In genomic region chr7:112534148-112534547, GRCm38 (mm10) we compare ENCODE assay signal across 21 mouse cellular contexts.
DNase-seq lines count a peak whose midpoint lies in the region; ATAC-seq and TF ChIP-seq lines count a peak whose summit lies in the region.
"Had no signal": no experiment of that assay in that cellular context is flagged by ENCODE, and none has a peak within 500 bp of the region (broad histone marks: within the 10 kb centered on the region; RNA-seq: fewer than 3 reads in every experiment).

No protein-coding gene starts in this region.

- H3K4me3 ChIP-seq in heart, embryonic 10.5 days = no peak overlapping the region
- no peak overlapping the region for H3K4me3 ChIP-seq in kidney, embryonic 16.5 days (ENCODE audit: low read length)
- H3K4me3 ChIP-seq in embryonic facial prominence, embryonic 15.5 days (replicated peaks) = no peak overlapping the region
- H3K4me3 ChIP-seq in stomach, postnatal 0 days (ENCODE audit: low read depth, low read length) = no peak overlapping the region
- H3K4me3 ChIP-seq in forebrain, embryonic 11.5 days (ENCODE audit: low read depth, low read length) = no peak overlapping the region
- H3K4me3 ChIP-seq: forebrain, embryonic 13.5 days; left cerebral cortex, adult 2 months; liver, embryonic 12.5 days had no signal

- H3K9me3 ChIP-seq in heart, embryonic 10.5 days = no peaks in the 10 kb centered on the region
- no peaks in the 10 kb centered on the region for H3K9me3 ChIP-seq in kidney, embryonic 16.5 days (ENCODE audit: low read length)
- H3K9me3 ChIP-seq in embryonic facial prominence, embryonic 15.5 days (replicated peaks) = no peaks in the 10 kb centered on the region
- H3K9me3 ChIP-seq in stomach, postnatal 0 days (ENCODE audit: control insufficient read depth, low read length) = no peaks in the 10 kb centered on the region
- H3K9me3 ChIP-seq in forebrain, embryonic 11.5 days (ENCODE audit: control insufficient read depth, low read length) = no peaks in the 10 kb centered on the region
- H3K9me3 ChIP-seq: forebrain, embryonic 13.5 days; liver, embryonic 12.5 days had no signal

- WGBS in heart, embryonic 10.5 days = 69% methylated on average over 3 of the region's 3 CpGs
- 68% methylated on average over 3 of the region's 3 CpGs for WGBS in kidney, embryonic 16.5 days
- 79% methylated on average over 3 of the region's 3 CpGs for WGBS in embryonic facial prominence, embryonic 15.5 days
- 75% methylated on average over 3 of the region's 3 CpGs for WGBS in stomach, postnatal 0 days
- 84% methylated on average over 3 of the region's 3 CpGs for WGBS in forebrain, embryonic 11.5 days

- H3K4me2 ChIP-seq in kidney, embryonic 16.5 days (replicated peaks; ENCODE audit: low read depth, low read length) = no peak overlapping the region
- no peak overlapping the region for H3K4me2 ChIP-seq in embryonic facial prominence, embryonic 15.5 days (replicated peaks)
- no peak overlapping the region for H3K4me2 ChIP-seq in stomach, postnatal 0 days (replicated peaks; ENCODE audit: low read depth)
- no peak overlapping the region for H3K4me2 ChIP-seq in forebrain, embryonic 11.5 days (ENCODE audit: low read depth, low read length, severe bottlenecking)
- H3K4me2 ChIP-seq: forebrain, embryonic 13.5 days; liver, embryonic 12.5 days; midbrain, embryonic 11.5 days had no signal

- H3K27me3 ChIP-seq in heart, embryonic 10.5 days (ENCODE audit: insufficient read depth, poor library complexity, severe bottlenecking) = no peaks in the 10 kb centered on the region
- no peaks in the 10 kb centered on the region for H3K27me3 ChIP-seq in kidney, embryonic 16.5 days (ENCODE audit: insufficient read depth, low read length)
- H3K27me3 ChIP-seq in embryonic facial prominence, embryonic 15.5 days = no peaks in the 10 kb centered on the region
- no peaks in the 10 kb centered on the region for H3K27me3 ChIP-seq in stomach, postnatal 0 days (ENCODE audit: control insufficient read depth, insufficient read depth, low read length)
- no peaks in the 10 kb centered on the region; the same call in 1 of the 2 replicates for H3K27me3 ChIP-seq in forebrain, embryonic 11.5 days (ENCODE audit: control insufficient read depth, insufficient read depth, low read length)
- H3K27me3 ChIP-seq: CH12.LX; liver, embryonic 12.5 days had no signal

- ATAC-seq in kidney, embryonic 16.5 days (ENCODE audit: low FRiP score, low TSS enrichment) = peak; percentile 51; the same call in 1 of the 2 replicates
- no peak for ATAC-seq in embryonic facial prominence, embryonic 15.5 days (ENCODE audit: insufficient number of reproducible peaks, low FRiP score, low TSS enrichment, low read depth)
- ATAC-seq in stomach, postnatal 0 days (ENCODE audit: low FRiP score, low TSS enrichment) = no peak
- no peak for ATAC-seq in forebrain, embryonic 11.5 days (replicated peaks; ENCODE audit: low FRiP score)
- ATAC-seq: forebrain, embryonic 13.5 days; hindbrain, embryonic 16.5 days; liver, embryonic 12.5 days had no signal

- no peak for TF ChIP-seq CTCF in stomach, postnatal 0 days (IDR thresholded peaks at IDR 0.05; ENCODE audit: low read depth)

- no peak for DNase-seq in heart, embryonic 10.5 days (ENCODE audit: low spot score)
- DNase-seq in heart, adult 9 months (ENCODE audit: low spot score in 2 of 2) = no peak
- no peak for DNase-seq in kidney, postnatal 10 days
- DNase-seq in stomach, postnatal 0 days (ENCODE audit: low spot score) = no peak
- DNase-seq in forebrain, embryonic 11.5 days (ENCODE audit: low spot score) = no peak
- DNase-seq: cerebellum, adult 9-10 months; gastrocnemius, postnatal 14 days; kidney, adult 8-10 months; kidney, postnatal 4 days; layer of hippocampus, adult 9-11 months; left cerebral cortex, postnatal 4 days; thymus, postnatal 36 days had no signal

- peak overlapping the region; percentile 47 for H3K27ac ChIP-seq in heart, embryonic 10.5 days
- no peak overlapping the region for H3K27ac ChIP-seq in kidney, embryonic 16.5 days (ENCODE audit: low read length)
- peak overlapping the region; percentile 84; the same call in 1 of the 2 replicates for H3K27ac ChIP-seq in embryonic facial prominence, embryonic 15.5 days (replicated peaks)
- peak overlapping the region; percentile 90 for H3K27ac ChIP-seq in stomach, postnatal 0 days (replicated peaks)
- no peak overlapping the region for H3K27ac ChIP-seq in forebrain, embryonic 11.5 days (ENCODE audit: low read depth, low read length)
- H3K27ac ChIP-seq: left cerebral cortex, adult 2 months; liver, embryonic 12.5 days; macrophage had no signal

- no peak for TF ChIP-seq EP300 in stomach, postnatal 0 days (optimal IDR thresholded peaks at IDR 0.05)

- no peak overlapping the region for H3K9ac ChIP-seq in kidney, embryonic 16.5 days (replicated peaks; ENCODE audit: low read length)
- no peak overlapping the region for H3K9ac ChIP-seq in embryonic facial prominence, embryonic 15.5 days
- H3K9ac ChIP-seq in stomach, postnatal 0 days (ENCODE audit: low read length) = no peak overlapping the region
- no peak overlapping the region for H3K9ac ChIP-seq in forebrain, embryonic 11.5 days (ENCODE audit: low read length)
- H3K9ac ChIP-seq: forebrain, embryonic 13.5 days; liver, embryonic 12.5 days had no signal

- 0 out of 2 replicates have a peak, but pooled peaks cover 5% of the 10 kb centered on the region for H3K36me3 ChIP-seq in heart, embryonic 10.5 days
- H3K36me3 ChIP-seq in kidney, embryonic 16.5 days (ENCODE audit: insufficient read depth, low read length) = no peaks in the 10 kb centered on the region
- H3K36me3 ChIP-seq in embryonic facial prominence, embryonic 15.5 days = no peaks in the 10 kb centered on the region
- no peaks in the 10 kb centered on the region for H3K36me3 ChIP-seq in stomach, postnatal 0 days (ENCODE audit: control insufficient read depth, insufficient read depth, low read length)
- H3K36me3 ChIP-seq in forebrain, embryonic 11.5 days (ENCODE audit: control insufficient read depth, insufficient read depth, low read length) = no peaks in the 10 kb centered on the region
- H3K36me3 ChIP-seq: liver, embryonic 12.5 days had no signal

- H3K4me1 ChIP-seq in heart, embryonic 10.5 days = peaks cover 34% of the 10 kb centered on the region
- H3K4me1 ChIP-seq in kidney, embryonic 16.5 days (ENCODE audit: insufficient read depth, low read length) = peaks cover 27% of the 10 kb centered on the region
- H3K4me1 ChIP-seq in embryonic facial prominence, embryonic 15.5 days = peaks cover 31% of the 10 kb centered on the region
- H3K4me1 ChIP-seq in stomach, postnatal 0 days (replicated peaks; ENCODE audit: control insufficient read depth, insufficient read depth) = peaks cover 10% of the 10 kb centered on the region
- peaks cover 8% of the 10 kb centered on the region for H3K4me1 ChIP-seq in forebrain, embryonic 11.5 days (replicated peaks; ENCODE audit: control insufficient read depth, insufficient read depth, low read length)
- H3K4me1 ChIP-seq: liver, embryonic 12.5 days had no signal

Comparison
In these comparisons a context has a peak if more than half of its experiments do, and no peak if none do; other contexts are left out.
1. H3K27ac ChIP-seq: peak in heart, embryonic 10.5 days (single experiment), embryonic facial prominence, embryonic 15.5 days (single experiment) and stomach, postnatal 0 days (single experiment); none in kidney, embryonic 16.5 days (single experiment) and forebrain, embryonic 11.5 days (single experiment).